ENCODE assay signal across 29 mouse cellular contexts in genomic region chr4:77513914-77514628, GRCm38 (mm10).
DNase-seq lines count a peak whose midpoint lies in the region; ATAC-seq and TF ChIP-seq lines count a peak whose summit lies in the region.
"Had no signal": no experiment of that assay in that cellular context is flagged by ENCODE, and none has a peak within 500 bp of the region (broad histone marks: within the 10 kb centered on the region; RNA-seq: fewer than 3 reads in every experiment).

No protein-coding gene starts in this region.

- DNase-seq in heart, postnatal 4 days: no peak
- peak; percentile 69 for DNase-seq in kidney, postnatal 0 days (ENCODE audit: low spot score)
- no peak for DNase-seq in lung, postnatal 36 days
- DNase-seq in MN1 (ENCODE audit: low spot score): no peak
- DNase-seq: adrenal gland, postnatal 25 days; cerebellum, adult 11-12 months; cerebellum, adult 9-11 months; embryo, embryonic 11 days; forebrain, postnatal 0 days; gastrocnemius, postnatal 14 days; kidney, adult 8-10 months; layer of hippocampus, postnatal 36 days; left cerebral cortex, postnatal 4 days; lung, postnatal 10 days; right cerebral cortex, postnatal 4 days; thymus, adult 18-20 months; thymus, postnatal 25 days had no signal

- no peaks in the 10 kb centered on the region for H3K36me3 ChIP-seq in heart, embryonic 14.5 days (ENCODE audit: control insufficient read depth, insufficient read depth, low read length)
- no peaks in the 10 kb centered on the region for H3K36me3 ChIP-seq in kidney, postnatal 0 days (ENCODE audit: insufficient read depth, low read length)
- no peaks in the 10 kb centered on the region for H3K36me3 ChIP-seq in kidney, embryonic 14.5 days (ENCODE audit: control insufficient read depth, insufficient read depth, low read length)
- no peaks in the 10 kb centered on the region for H3K36me3 ChIP-seq in lung, embryonic 16.5 days (ENCODE audit: control insufficient read depth, insufficient read depth, low read length)
- H3K36me3 ChIP-seq: embryonic facial prominence, embryonic 13.5 days; forebrain, embryonic 12.5 days; hindbrain, embryonic 15.5 days; liver, embryonic 15.5 days; midbrain, embryonic 10.5 days; neural tube, embryonic 12.5 days had no signal

- H3K9me3 ChIP-seq in heart, embryonic 14.5 days (ENCODE audit: control insufficient read depth, low read length): no peaks in the 10 kb centered on the region
- no peaks in the 10 kb centered on the region for H3K9me3 ChIP-seq in kidney, postnatal 0 days (replicated peaks; ENCODE audit: low read length)
- H3K9me3 ChIP-seq in kidney, embryonic 14.5 days (ENCODE audit: control insufficient read depth, low read length): no peaks in the 10 kb centered on the region
- no peaks in the 10 kb centered on the region for H3K9me3 ChIP-seq in lung, embryonic 16.5 days (ENCODE audit: control insufficient read depth, low read length)
- H3K9me3 ChIP-seq: embryonic facial prominence, embryonic 13.5 days; forebrain, embryonic 12.5 days; hindbrain, embryonic 15.5 days; liver, embryonic 15.5 days; midbrain, embryonic 10.5 days; neural tube, embryonic 12.5 days had no signal

- H3K4me3 ChIP-seq in heart, embryonic 14.5 days (ENCODE audit: control insufficient read depth in 1 of 2, insufficient read depth in 1 of 2, low read depth in 1 of 2, low read length in 2 of 2): no peak overlapping the region
- H3K4me3 ChIP-seq in kidney, postnatal 0 days (replicated peaks; ENCODE audit: low read depth, low read length): no peak overlapping the region
- H3K4me3 ChIP-seq in kidney, embryonic 14.5 days (ENCODE audit: low read length): no peak overlapping the region
- no peak overlapping the region for H3K4me3 ChIP-seq in lung, embryonic 16.5 days (ENCODE audit: low read length)
- H3K4me3 ChIP-seq: embryonic facial prominence, embryonic 13.5 days; forebrain, embryonic 12.5 days; hindbrain, embryonic 15.5 days; liver, embryonic 15.5 days; midbrain, embryonic 10.5 days; myocyte; neural tube, embryonic 12.5 days had no signal

- H3K27ac ChIP-seq in heart, embryonic 14.5 days (replicated peaks in 1 of 2; ENCODE audit: control insufficient read depth in 1 of 2, insufficient read depth in 1 of 2, low read depth in 2 of 2, low read length in 2 of 2): 0 out of 4 replicates have a peak overlapping the region, but pooled peaks of 1 of the 2 experiments have one; percentile 19
- no peak overlapping the region for H3K27ac ChIP-seq in kidney, postnatal 0 days
- no peak overlapping the region for H3K27ac ChIP-seq in kidney, embryonic 14.5 days (ENCODE audit: low read depth, low read length)
- H3K27ac ChIP-seq in lung, embryonic 16.5 days (ENCODE audit: low read length): no peak overlapping the region
- H3K27ac ChIP-seq: embryonic facial prominence, embryonic 13.5 days; forebrain, embryonic 12.5 days; hindbrain, embryonic 15.5 days; liver, embryonic 15.5 days; midbrain, embryonic 10.5 days; neural tube, embryonic 12.5 days; stomach, postnatal 0 days had no signal

- H3K4me2 ChIP-seq in heart, embryonic 14.5 days (ENCODE audit: low read length): 0 out of 2 replicates have a peak overlapping the region, but pooled peaks have one; percentile 13
- no peak overlapping the region for H3K4me2 ChIP-seq in kidney, postnatal 0 days (ENCODE audit: low read length)
- no peak overlapping the region for H3K4me2 ChIP-seq in kidney, embryonic 14.5 days (replicated peaks; ENCODE audit: low read depth, low read length)
- no peak overlapping the region for H3K4me2 ChIP-seq in lung, embryonic 16.5 days (ENCODE audit: low read depth, low read length)
- H3K4me2 ChIP-seq: embryonic facial prominence, embryonic 13.5 days; forebrain, embryonic 12.5 days; hindbrain, embryonic 15.5 days; liver, embryonic 15.5 days; neural tube, embryonic 12.5 days had no signal

- no peak overlapping the region for H3K9ac ChIP-seq in heart, embryonic 14.5 days (ENCODE audit: low read length)
- H3K9ac ChIP-seq in kidney, postnatal 0 days (ENCODE audit: low read depth, low read length): no peak overlapping the region
- no peak overlapping the region for H3K9ac ChIP-seq in kidney, embryonic 14.5 days (ENCODE audit: low read depth, low read length)
- H3K9ac ChIP-seq in lung, embryonic 16.5 days (ENCODE audit: low read length): no peak overlapping the region
- H3K9ac ChIP-seq: embryonic facial prominence, embryonic 13.5 days; forebrain, embryonic 12.5 days; forebrain, postnatal 0 days; hindbrain, embryonic 15.5 days; liver, embryonic 15.5 days; neural tube, embryonic 12.5 days had no signal

- no peaks in the 10 kb centered on the region for H3K4me1 ChIP-seq in heart, embryonic 14.5 days (ENCODE audit: control insufficient read depth in 2 of 2, insufficient read depth in 2 of 2, low read length in 2 of 2)
- no peaks in the 10 kb centered on the region for H3K4me1 ChIP-seq in kidney, postnatal 0 days (replicated peaks; ENCODE audit: insufficient read depth, low read length)
- no peaks in the 10 kb centered on the region for H3K4me1 ChIP-seq in kidney, embryonic 14.5 days (ENCODE audit: control insufficient read depth, insufficient read depth, low read length)
- no peaks in the 10 kb centered on the region for H3K4me1 ChIP-seq in lung, embryonic 16.5 days (replicated peaks; ENCODE audit: control insufficient read depth, insufficient read depth, low read length)
- H3K4me1 ChIP-seq: forebrain, embryonic 12.5 days; liver, embryonic 15.5 days; midbrain, embryonic 10.5 days; neural tube, embryonic 12.5 days had no signal

- H3K27me3 ChIP-seq in heart, embryonic 14.5 days (ENCODE audit: control insufficient read depth, insufficient read depth, low read length): no peaks in the 10 kb centered on the region
- H3K27me3 ChIP-seq in kidney, postnatal 0 days (ENCODE audit: insufficient read depth, low read length): no peaks in the 10 kb centered on the region
- H3K27me3 ChIP-seq in kidney, embryonic 14.5 days (ENCODE audit: control insufficient read depth, insufficient read depth, low read length): no peaks in the 10 kb centered on the region
- H3K27me3 ChIP-seq in lung, embryonic 16.5 days (ENCODE audit: control insufficient read depth, insufficient read depth, low read depth, low read length): no peaks in the 10 kb centered on the region
- H3K27me3 ChIP-seq: embryonic facial prominence, embryonic 13.5 days; forebrain, embryonic 12.5 days; hindbrain, embryonic 15.5 days; liver, embryonic 15.5 days; neural tube, embryonic 12.5 days had no signal

- TF ChIP-seq CTCF in kidney, postnatal 0 days (IDR thresholded peaks at IDR 0.05; ENCODE audit: low read depth): no peak

- ATAC-seq in heart, embryonic 14.5 days (ENCODE audit: insufficient number of reproducible peaks, insufficient read depth, low FRiP score, low read depth): no peak
- ATAC-seq in kidney, postnatal 0 days (replicated peaks; ENCODE audit: low FRiP score, low read depth): no peak
- no peak for ATAC-seq in kidney, embryonic 14.5 days (ENCODE audit: low FRiP score, low TSS enrichment)
- peak; percentile 69; the same call in 1 of the 2 replicates for ATAC-seq in lung, embryonic 16.5 days (ENCODE audit: low read depth)
- ATAC-seq: CD4-positive, CD25-positive, alpha-beta regulatory T cell, adult 4 months; forebrain, postnatal 0 days had no signal

- 34% methylated on average over 5 of the region's 5 CpGs for WGBS in heart, embryonic 14.5 days
- 35% methylated on average over 5 of the region's 5 CpGs for WGBS in kidney, postnatal 0 days
- 56% methylated on average over 5 of the region's 5 CpGs for WGBS in kidney, embryonic 14.5 days
- WGBS in lung, embryonic 16.5 days: 37% methylated on average over 5 of the region's 5 CpGs
